Mouse (Mus musculus): ENCODE data around the gene Pkn1. TPM values are rescaled to one million over a fixed set of nuclear protein-coding genes. Genes with fewer than 3 reads are reported as not detected.

The Pkn1 gene
- polyA plus RNA-seq, 1 experiment from 2014 or later, result 28.8 TPM

Small RNA genes lying within 50 kb of the gene (microRNA-seq; reads per million reads assigned to microRNA genes)
- gene Mir1668, result not detected

Other genes starting within 250 kb of the Pkn1 start
- 117 and 124 TPM in 2 replicates for gene Scoc, start 240.8 kb downstream of the Pkn1 start, polyA plus RNA-seq (2014; fragmentation: Nextera tagmentation; extraction: Ambion mirVana)
- not detected in 2 replicates for gene Olfr370, start 163.4 kb downstream of the Pkn1 start, polyA plus RNA-seq (2014; fragmentation: Nextera tagmentation; extraction: Ambion mirVana)
- 331 and 339 TPM in 2 replicates for gene Ndufb7, start 132.5 kb downstream of the Pkn1 start, polyA plus RNA-seq (2014; fragmentation: Nextera tagmentation; extraction: Ambion mirVana)
- 679 and 704 TPM in 2 replicates for gene Tecr, start 91.2 kb downstream of the Pkn1 start, polyA plus RNA-seq (2014; fragmentation: Nextera tagmentation; extraction: Ambion mirVana)
- gene Dnajb1, start 91.0 kb downstream of the Pkn1 start, polyA plus RNA-seq (2014; fragmentation: Nextera tagmentation; extraction: Ambion mirVana), result 75.6 and 78.2 TPM in 2 replicates
- 163 and 178 TPM in 2 replicates for gene Gipc1, start 46.5 kb downstream of the Pkn1 start, polyA plus RNA-seq (2014; fragmentation: Nextera tagmentation; extraction: Ambion mirVana)
- 0.59 and 1.6 TPM in 2 replicates for gene Ptger1, start 32.5 kb downstream of the Pkn1 start, polyA plus RNA-seq (2014; fragmentation: Nextera tagmentation; extraction: Ambion mirVana)
- gene Ddx39, start 16.0 kb upstream of the Pkn1 start, polyA plus RNA-seq (2014; fragmentation: Nextera tagmentation; extraction: Ambion mirVana), result 210 and 215 TPM in 2 replicates
- gene Adgre5, start 42.1 kb upstream of the Pkn1 start, polyA plus RNA-seq (2014; fragmentation: Nextera tagmentation; extraction: Ambion mirVana), result 24.6 and 26.4 TPM in 2 replicates
- 20.7 and 23.0 TPM in 2 replicates for gene Adgrl1, start 200.9 kb upstream of the Pkn1 start, polyA plus RNA-seq (2014; fragmentation: Nextera tagmentation; extraction: Ambion mirVana)